Mouse (Mus musculus): ENCODE measurements at regions not wholly inside any gene's neighbourhood (a gene's known extent, or its start where the extent isn't known, plus 50 kb on each side); places are given as distances from the start of the nearest gene placed in this dataset.

- Histone ChIP-seq H3K4me1 (ENCODE audit: control insufficient read depth in 1 of 2, insufficient read depth in 2 of 2, low read length in 2 of 2) (no peaks in the 10 kb centered on the region), H3K9me3 (replicated peaks; ENCODE audit: insufficient read depth, low read length) (no peaks in the 10 kb centered on the region), H3K27me3 (ENCODE audit: control insufficient read depth in 1 of 2, insufficient read depth in 2 of 2, low read length in 2 of 2) (no peaks in the 10 kb centered on the region), H3K27ac (ENCODE audit: control insufficient read depth, low read depth, low read length) (no peak overlapping the region), H3K9ac (ENCODE audit: control insufficient read depth, low read depth, low read length, poor library complexity, severe bottlenecking) (no peak overlapping the region), H3K4me3 (ENCODE audit: control insufficient read depth in 1 of 2, insufficient read depth in 1 of 2, low read depth in 2 of 2, low read length in 2 of 2) (no peak overlapping the region), H3K36me3 (ENCODE audit: control insufficient read depth in 1 of 2, insufficient read depth in 2 of 2, low read length in 2 of 2) (no peaks in the 10 kb centered on the region), H3K79me2 (ENCODE audit: control insufficient read depth, insufficient read depth, low read length, poor library complexity) (no peaks in the 10 kb centered on the region)
- DNase-seq (ENCODE audit: low read depth, low spot score) = no peak
- TF ChIP-seq GABPA (IDR thresholded peaks at IDR 0.05; ENCODE audit: low read depth, low read length) (no peak), ZNF384 (IDR thresholded peaks at IDR 0.05; ENCODE audit: low read depth, low read length) (no peak), JUND (IDR thresholded peaks at IDR 0.05; ENCODE audit: low read depth, low read length) (no peak), HCFC1 (IDR thresholded peaks at IDR 0.05; ENCODE audit: low read depth, low read length) (no peak), ZKSCAN1 (IDR thresholded peaks at IDR 0.05; ENCODE audit: low read depth, low read length) (no peak), CTCF (IDR thresholded peaks at IDR 0.05 in 2 of 3, conservative IDR thresholded peaks at IDR 0.05 in 1 of 3; ENCODE audit: control insufficient read depth in 1 of 3, insufficient read depth in 1 of 3, low read depth in 2 of 3, low read length in 3 of 3, poor library complexity in 1 of 3, severe bottlenecking in 1 of 3) (no peak), TAL1 (IDR thresholded peaks at IDR 0.05; ENCODE audit: low read length) (no peak), NRF1 (IDR thresholded peaks at IDR 0.05; ENCODE audit: insufficient read depth, low read depth, low read length, poor library complexity, severe bottlenecking) (no peak), NELFE (IDR thresholded peaks at IDR 0.05; ENCODE audit: low read depth, low read length) (no peak), POLR2AphosphoS2 (IDR thresholded peaks at IDR 0.05; ENCODE audit: low read length) (no peak), MEF2A (IDR thresholded peaks at IDR 0.05; ENCODE audit: extremely low read depth, insufficient replicate concordance, low read depth, low read length, poor library complexity, severe bottlenecking) (no peak), POLR2A (IDR thresholded peaks at IDR 0.05; ENCODE audit: control insufficient read depth in 1 of 2, insufficient read depth in 1 of 2, low read depth in 1 of 2, low read length in 2 of 2, poor library complexity in 1 of 2) (no peak), MYB (IDR thresholded peaks at IDR 0.05; ENCODE audit: low read depth, low read length) (no peak), GATA1 (IDR thresholded peaks at IDR 0.05; ENCODE audit: low read depth, low read length) (no peak), MXI1 (IDR thresholded peaks at IDR 0.05; ENCODE audit: low read depth, low read length) (no peak), KAT2A (conservative IDR thresholded peaks at IDR 0.05; ENCODE audit: low read depth, low read length) (no peak), MYC (IDR thresholded peaks at IDR 0.05; ENCODE audit: low read depth, low read length) (no peak), BHLHE40 (IDR thresholded peaks at IDR 0.05; ENCODE audit: borderline replicate concordance, low read depth, low read length) (no peak), MAX (IDR thresholded peaks at IDR 0.05; ENCODE audit: low read length) (no peak), MAZ (IDR thresholded peaks at IDR 0.05; ENCODE audit: low read depth, low read length) (no peak)
These were observed 89.9 kb upstream of the Atp1b1 start for GRCm38 (mm10) chr1:164548071-164548470.

GRCm38 (mm10) chr1:164545843-164546242 is 87.7 kb upstream of the Atp1b1 start:
- no peak for DNase-seq (ENCODE audit: low read depth, low spot score)
- Histone ChIP-seq H3K27me3 (ENCODE audit: control insufficient read depth in 1 of 2, insufficient read depth in 2 of 2, low read length in 2 of 2) (no peaks in the 10 kb centered on the region), H3K4me3 (ENCODE audit: control insufficient read depth in 1 of 2, insufficient read depth in 1 of 2, low read depth in 2 of 2, low read length in 2 of 2) (no peak overlapping the region), H3K79me2 (ENCODE audit: control insufficient read depth, insufficient read depth, low read length, poor library complexity) (no peaks in the 10 kb centered on the region), H3K4me1 (ENCODE audit: control insufficient read depth in 1 of 2, insufficient read depth in 2 of 2, low read length in 2 of 2) (no peaks in the 10 kb centered on the region), H3K9me3 (replicated peaks; ENCODE audit: insufficient read depth, low read length) (no peaks in the 10 kb centered on the region), H3K36me3 (ENCODE audit: control insufficient read depth in 1 of 2, insufficient read depth in 2 of 2, low read length in 2 of 2) (no peaks in the 10 kb centered on the region), H3K9ac (ENCODE audit: control insufficient read depth, low read depth, low read length, poor library complexity, severe bottlenecking) (no peak overlapping the region), H3K27ac (ENCODE audit: control insufficient read depth, low read depth, low read length) (no peak overlapping the region)
- TF ChIP-seq SMC3 (IDR thresholded peaks at IDR 0.05; ENCODE audit: low read depth, low read length) = no peak
- no peak for TF ChIP-seq HCFC1 (IDR thresholded peaks at IDR 0.05; ENCODE audit: low read depth, low read length)
- TF ChIP-seq ETS1 (IDR thresholded peaks at IDR 0.05; ENCODE audit: low read depth, low read length) = no peak
- TF ChIP-seq ZC3H11A (IDR thresholded peaks at IDR 0.05; ENCODE audit: low read depth, low read length) = no peak
- no peak for TF ChIP-seq TBP (IDR thresholded peaks at IDR 0.05; ENCODE audit: low read depth, low read length)
- TF ChIP-seq POLR2AphosphoS2 (IDR thresholded peaks at IDR 0.05; ENCODE audit: low read length) = no peak
- TF ChIP-seq RCOR1 (IDR thresholded peaks at IDR 0.05; ENCODE audit: low read depth, low read length) = no peak
- no peak for TF ChIP-seq ELF1 (IDR thresholded peaks at IDR 0.05; ENCODE audit: low read depth, low read length)
- no peak for TF ChIP-seq POLR2A (IDR thresholded peaks at IDR 0.05; ENCODE audit: control insufficient read depth in 1 of 2, insufficient read depth in 1 of 2, low read depth in 1 of 2, low read length in 2 of 2, poor library complexity in 1 of 2)
- no peak for TF ChIP-seq USF1 (IDR thresholded peaks at IDR 0.05; ENCODE audit: low read depth, low read length)
- no peak for TF ChIP-seq MAX (IDR thresholded peaks at IDR 0.05; ENCODE audit: low read length)
- no peak for TF ChIP-seq CTCF (IDR thresholded peaks at IDR 0.05 in 2 of 3, conservative IDR thresholded peaks at IDR 0.05 in 1 of 3; ENCODE audit: control insufficient read depth in 1 of 3, insufficient read depth in 1 of 3, low read depth in 2 of 3, low read length in 3 of 3, poor library complexity in 1 of 3, severe bottlenecking in 1 of 3)
- no peak for TF ChIP-seq ZMIZ1 (IDR thresholded peaks at IDR 0.05; ENCODE audit: low read depth, low read length)
- no peak for TF ChIP-seq MAFK (IDR thresholded peaks at IDR 0.05; ENCODE audit: borderline replicate concordance, low read depth, low read length)
- TF ChIP-seq NELFE (IDR thresholded peaks at IDR 0.05; ENCODE audit: low read depth, low read length) = no peak
- no peak for TF ChIP-seq ZNF384 (IDR thresholded peaks at IDR 0.05; ENCODE audit: low read depth, low read length)
- TF ChIP-seq USF2 (IDR thresholded peaks at IDR 0.05; ENCODE audit: borderline replicate concordance in 1 of 2, insufficient read depth in 1 of 2, low read depth in 1 of 2, low read length in 2 of 2) = no peak

All from MEL (cell line).